In genomic region chr7:99261900-99262299, GRCm38 (mm10) we compare ENCODE assay signal across 22 mouse cellular contexts. TPM values are rescaled to one million over a fixed set of nuclear protein-coding genes. Genes with fewer than 3 reads are reported as not detected.
DNase-seq lines count a peak whose midpoint lies in the region; ATAC-seq and TF ChIP-seq lines count a peak whose summit lies in the region.
"Had no signal": no experiment of that assay in that cellular context is flagged by ENCODE, and none has a peak within 500 bp of the region (broad histone marks: within the 10 kb centered on the region; RNA-seq: fewer than 3 reads in every experiment).

No protein-coding gene starts in this region.

- peak; percentile 32; the same call in 1 of the 2 replicates for TF ChIP-seq CTCF in heart, adult 2 months (IDR thresholded peaks at IDR 0.05)
- peak; percentile 19; the same call in 1 of the 2 replicates for TF ChIP-seq CTCF in liver, adult 2 months (IDR thresholded peaks at IDR 0.05; ENCODE audit: low read depth, low read length)
- peak; percentile 56 for TF ChIP-seq CTCF in E14TG2a.4 (conservative IDR thresholded peaks at IDR 0.05; ENCODE audit: low read length)

- no peak for ATAC-seq in heart, embryonic 12.5 days (ENCODE audit: insufficient number of reproducible peaks, low FRiP score)
- ATAC-seq in liver, embryonic 11.5 days (replicated peaks; ENCODE audit: low FRiP score) = no peak
- no peak for ATAC-seq in megakaryocyte-erythroid progenitor cell, adult 5-6 weeks (replicated peaks; ENCODE audit: low FRiP score, low TSS enrichment, poor library complexity, severe bottlenecking)
- ATAC-seq: forebrain, embryonic 16.5 days; midbrain, embryonic 13.5 days; Patski had no signal

- no peak overlapping the region for H3K9ac ChIP-seq in heart, adult 2 months (ENCODE audit: low read depth, low read length)
- H3K9ac ChIP-seq in heart, embryonic 12.5 days = no peak overlapping the region
- no peak overlapping the region for H3K9ac ChIP-seq in liver, adult 2 months (ENCODE audit: low read depth, low read length)
- H3K9ac ChIP-seq in liver, embryonic 11.5 days (ENCODE audit: low read depth, low read length) = no peak overlapping the region
- H3K9ac ChIP-seq: liver, embryonic 15.5 days; midbrain, embryonic 13.5 days had no signal

- no peak overlapping the region for H3K4me3 ChIP-seq in heart, adult 2 months
- H3K4me3 ChIP-seq in heart, embryonic 12.5 days = no peak overlapping the region
- no peak overlapping the region for H3K4me3 ChIP-seq in liver, adult 2 months (ENCODE audit: insufficient read depth, low read depth, low read length)
- no peak overlapping the region for H3K4me3 ChIP-seq in liver, embryonic 11.5 days (ENCODE audit: low read depth, low read length)
- 0 out of 2 replicates have a peak overlapping the region, but pooled peaks have one; percentile 15 for H3K4me3 ChIP-seq in E14TG2a.4 (replicated peaks; ENCODE audit: low read length)
- H3K4me3 ChIP-seq: liver, embryonic 15.5 days; midbrain, embryonic 13.5 days had no signal

- no peak for TF ChIP-seq EP300 in heart, adult 2 months (IDR thresholded peaks at IDR 0.05; ENCODE audit: insufficient read depth, low read depth, low read length)

- intact Hi-C loops in heart, adult 2 months (cut with DNase I) = no loop called here
- intact Hi-C loops in left cerebral cortex, postnatal 36 days (cut with DNase I) = no loop called here

- no peaks in the 10 kb centered on the region for H3K36me3 ChIP-seq in heart, adult 2 months (ENCODE audit: control insufficient read depth, insufficient read depth, low read length)
- no peaks in the 10 kb centered on the region for H3K36me3 ChIP-seq in heart, embryonic 12.5 days
- H3K36me3 ChIP-seq in liver, adult 2 months (ENCODE audit: control insufficient read depth, insufficient read depth, low read length) = no peaks in the 10 kb centered on the region
- H3K36me3 ChIP-seq in liver, embryonic 11.5 days (ENCODE audit: control insufficient read depth, insufficient read depth, low read length) = no peaks in the 10 kb centered on the region
- no peaks in the 10 kb centered on the region for H3K36me3 ChIP-seq in E14TG2a.4 (ENCODE audit: insufficient read depth, low read length)
- H3K36me3 ChIP-seq: liver, embryonic 15.5 days; midbrain, embryonic 13.5 days had no signal

- H3K79me2 ChIP-seq in heart, adult 2 months (replicated peaks; ENCODE audit: control insufficient read depth, insufficient read depth, low read length) = no peaks in the 10 kb centered on the region
- H3K79me2 ChIP-seq in liver, adult 2 months (ENCODE audit: control insufficient read depth, insufficient read depth, low read length) = no peaks in the 10 kb centered on the region

- no peak for TF ChIP-seq POLR2A in heart, adult 2 months (IDR thresholded peaks at IDR 0.05; ENCODE audit: insufficient read depth, low read depth, low read length)
- no peak for TF ChIP-seq POLR2A in liver, adult 2 months (IDR thresholded peaks at IDR 0.05; ENCODE audit: extremely low read depth, insufficient read depth, low read length)

- no peak overlapping the region for H3K4me2 ChIP-seq in heart, embryonic 12.5 days
- H3K4me2 ChIP-seq in liver, embryonic 11.5 days = no peak overlapping the region
- H3K4me2 ChIP-seq: liver, embryonic 15.5 days; midbrain, embryonic 13.5 days had no signal

- no peak for DNase-seq in heart, adult 2 months
- DNase-seq in liver, adult 2 months (ENCODE audit: extremely low read depth, low read depth, low spot score) = no peak
- DNase-seq in liver, embryonic 11.5 days (ENCODE audit: low spot score) = no peak
- peak; percentile 24 for DNase-seq in embryo, embryonic 10.5 days (ENCODE audit: low spot score)
- DNase-seq in left cerebral cortex, postnatal 36 days (ENCODE audit: low spot score in 2 of 2) = no peak
- DNase-seq: cerebellum, adult 8-10 months; kidney, postnatal 10 days; layer of hippocampus, adult 9-11 months; thymus, postnatal 4 days had no signal

- H3K27ac ChIP-seq in heart, adult 2 months = no peak overlapping the region
- H3K27ac ChIP-seq in heart, embryonic 12.5 days (ENCODE audit: poor library complexity, severe bottlenecking) = no peak overlapping the region
- H3K27ac ChIP-seq in liver, adult 2 months (replicated peaks; ENCODE audit: insufficient read depth, low read depth, low read length) = no peak overlapping the region
- H3K27ac ChIP-seq in liver, embryonic 11.5 days (ENCODE audit: low read depth, low read length) = no peak overlapping the region
- H3K27ac ChIP-seq: liver, embryonic 15.5 days; macrophage; midbrain, embryonic 13.5 days had no signal

- WGBS in heart, adult 2 months = 71% methylated on average over 3 of the region's 3 CpGs
- WGBS in heart, embryonic 12.5 days = 54% methylated on average over 3 of the region's 3 CpGs
- whole genome bisulfite sequencing in liver, adult 2 months = 63% methylated on average over 3 of the region's 3 CpGs
- 46% methylated on average over 3 of the region's 3 CpGs for WGBS in liver, embryonic 11.5 days

- H3K4me1 ChIP-seq in heart, adult 2 months (ENCODE audit: control insufficient read depth, insufficient read depth, low read length) = no peaks in the 10 kb centered on the region
- H3K4me1 ChIP-seq in heart, embryonic 12.5 days (replicated peaks) = no peaks in the 10 kb centered on the region
- no peaks in the 10 kb centered on the region for H3K4me1 ChIP-seq in liver, adult 2 months (ENCODE audit: control insufficient read depth, insufficient read depth, low read length)
- no peaks in the 10 kb centered on the region for H3K4me1 ChIP-seq in liver, embryonic 11.5 days (replicated peaks; ENCODE audit: control insufficient read depth, insufficient read depth, low read length)
- H3K4me1 ChIP-seq in E14TG2a.4 (replicated peaks; ENCODE audit: low read depth, low read length) = peaks cover 38% of the 10 kb centered on the region
- H3K4me1 ChIP-seq: liver, embryonic 15.5 days had no signal

- no peaks in the 10 kb centered on the region for H3K27me3 ChIP-seq in heart, adult 2 months (ENCODE audit: control insufficient read depth, insufficient read depth, low read length)
- H3K27me3 ChIP-seq in heart, embryonic 12.5 days (replicated peaks) = peaks cover 25% of the 10 kb centered on the region
- peaks cover 2% of the 10 kb centered on the region; the same call in 1 of the 2 replicates for H3K27me3 ChIP-seq in liver, adult 2 months (ENCODE audit: control insufficient read depth, insufficient read depth, low read length)
- peaks cover 22% of the 10 kb centered on the region for H3K27me3 ChIP-seq in liver, embryonic 11.5 days (replicated peaks; ENCODE audit: control insufficient read depth, insufficient read depth, low read length)
- H3K27me3 ChIP-seq in E14TG2a.4 (ENCODE audit: insufficient read depth, low read length) = peaks cover 16% of the 10 kb centered on the region
- H3K27me3 ChIP-seq: Patski had no signal

- no peaks in the 10 kb centered on the region for H3K9me3 ChIP-seq in heart, embryonic 12.5 days (replicated peaks)
- H3K9me3 ChIP-seq in liver, embryonic 11.5 days (ENCODE audit: control insufficient read depth, low read length) = no peaks in the 10 kb centered on the region
- H3K9me3 ChIP-seq in E14TG2a.4 (ENCODE audit: low read length) = no peaks in the 10 kb centered on the region
- H3K9me3 ChIP-seq: liver, embryonic 15.5 days; midbrain, embryonic 13.5 days had no signal

RNA-seq across cellular contexts. Expression of gene Map6, which starts 5.3 kb away (rescaled TPM):
- 1 to 10 TPM; 3.3 to 4.3 TPM for total RNA-seq in heart, adult 2 months (2021)
- 3.4 and 3.5 TPM in 2 replicates for polyA plus RNA-seq in heart, adult 2 months (2012; rRNA removed)
- 3.0 and 3.4 TPM in 2 replicates for polyA plus RNA-seq in heart, embryonic 12.5 days (2016; fragmentation: Nextera tagmentation; extraction: Ambion mirVana)
- not detected in 2 replicates for total RNA-seq in liver, adult 2 months (2014; rRNA removed)
- polyA plus RNA-seq in liver, adult 2 months (2012; rRNA removed) = 0.04 TPM in 1 of 2 replicates, not detected in the other
- 0.32 and 0.69 TPM in 2 replicates for polyA plus RNA-seq in liver, embryonic 11.5 days (2014; fragmentation: Nextera tagmentation; extraction: Ambion mirVana)
- not detected in 2 replicates for total RNA-seq in megakaryocyte-erythroid progenitor cell, adult 5-6 weeks (2014; fragmentation: Nextera tagmentation)
- total RNA-seq in megakaryocyte-erythroid progenitor cell, adult 5-6 weeks (2017) = not detected in 2 replicates
- 100 to 1,000 TPM; 135 to 142 TPM for total RNA-seq in left cerebral cortex, postnatal 36 days (2021)

RNA-seq across cellular contexts. Expression of gene Mogat2, which starts 23.5 kb away (rescaled TPM):
- total RNA-seq in heart, adult 2 months (2021) = not detected
- 0.47 TPM in 1 of 2 replicates, not detected in the other for polyA plus RNA-seq in heart, adult 2 months (2012; rRNA removed)
- polyA plus RNA-seq in heart, embryonic 12.5 days (2016; fragmentation: Nextera tagmentation; extraction: Ambion mirVana) = 2.5 and 3.1 TPM in 2 replicates
- total RNA-seq in liver, adult 2 months (2014; rRNA removed) = 0.20 and 0.74 TPM in 2 replicates
- polyA plus RNA-seq in liver, adult 2 months (2012; rRNA removed) = 0.22 and 0.34 TPM in 2 replicates
- polyA plus RNA-seq in liver, embryonic 11.5 days (2014; fragmentation: Nextera tagmentation; extraction: Ambion mirVana) = 37.8 and 42.2 TPM in 2 replicates
- total RNA-seq in megakaryocyte-erythroid progenitor cell, adult 5-6 weeks (2014; fragmentation: Nextera tagmentation) = 0.27 TPM in 1 of 2 replicates, not detected in the other
- not detected in 2 replicates for total RNA-seq in megakaryocyte-erythroid progenitor cell, adult 5-6 weeks (2017)
- not detected for total RNA-seq in left cerebral cortex, postnatal 36 days (2021)
- total RNA-seq: gastrocnemius, adult 8-10 months; heart, adult 8-10 months; heart, postnatal 25 days; left cerebral cortex, postnatal 25 days had no signal
- polyA plus RNA-seq: Patski; testis, adult 2 months had no signal

Comparison
In these comparisons a context has a peak if more than half of its experiments do, and no peak if none do; other contexts are left out.
1. RNA of gene Map6, which starts 5.3 kb away (total RNA-seq): 135 to 142 TPM in left cerebral cortex, postnatal 36 days; 3.3 to 4.3 TPM in heart, adult 2 months, not detected in liver, adult 2 months and not detected in megakaryocyte-erythroid progenitor cell, adult 5-6 weeks; every median in the first group is over 10 times any median in the second.
2. Peak in every context shown above with its lines, with median percentiles within 50 percentile points of each other: CTCF ChIP-seq.